Mouse (Mus musculus): ENCODE measurements around the gene Slc16a12. TPM values are rescaled to one million over a fixed set of nuclear protein-coding genes. Genes with fewer than 3 reads are reported as not detected.

Slc16a12 gene
- total RNA-seq, 1 experiment, result 0.13 TPM

DNA sequence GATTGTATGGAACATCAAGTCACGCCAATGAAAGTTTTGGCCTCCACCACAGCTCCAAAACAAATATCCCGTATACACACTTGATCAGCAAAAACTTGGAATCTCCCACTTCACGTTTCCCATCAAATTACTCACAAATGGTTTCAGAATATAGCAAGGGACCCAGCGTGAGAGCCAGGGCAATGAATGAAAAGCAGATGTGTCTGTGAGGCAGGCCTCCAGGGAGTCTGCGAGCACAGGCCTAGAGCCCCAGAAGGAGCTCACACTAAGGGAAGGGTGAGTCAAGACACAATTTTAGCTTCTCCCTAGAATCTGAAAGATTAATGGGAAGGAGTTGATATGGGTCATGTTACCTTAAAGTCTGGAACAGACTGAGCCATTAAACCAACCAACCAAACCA is 15.7 kb downstream of the Slc16a12 start:
- H3K4me1 ChIP-seq (ENCODE audit: control insufficient read depth in 2 of 2, insufficient read depth in 2 of 2, low read length in 2 of 2, poor library complexity in 1 of 2), result no peaks in the 10 kb centered on the region
- in situ Hi-C loops (cut with MboI; ENCODE audit: low sequenced_read_pairs in 2 of 2, unreplicated experiment in 2 of 2), result no loop called here
- no peaks in the 10 kb centered on the region for H3K36me3 ChIP-seq (ENCODE audit: control insufficient read depth, insufficient read depth, low read length, poor library complexity, severe bottlenecking)
- H3K27ac ChIP-seq (ENCODE audit: insufficient read depth, low read depth, low read length, poor library complexity, severe bottlenecking), result no peak overlapping the region
- no peak overlapping the region for H3K9ac ChIP-seq (ENCODE audit: insufficient read depth, low read depth, low read length, poor library complexity, severe bottlenecking)
- no peak for DNase-seq (ENCODE audit: low read depth, low spot score)
- no peaks in the 10 kb centered on the region for H3K9me3 ChIP-seq (ENCODE audit: control insufficient read depth, insufficient read depth, low read depth, low read length)
- no peak overlapping the region for H3K4me3 ChIP-seq (ENCODE audit: insufficient read depth in 1 of 2, low read depth in 1 of 2, low read length in 2 of 2, poor library complexity in 1 of 2, severe bottlenecking in 1 of 2)
- no peak for TF ChIP-seq ZNF384 (IDR thresholded peaks at IDR 0.05; ENCODE audit: low read depth, low read length)
- TF ChIP-seq ZC3H11A (IDR thresholded peaks at IDR 0.05; ENCODE audit: borderline replicate concordance, low read depth, low read length), result no peak
- TF ChIP-seq MAFK (IDR thresholded peaks at IDR 0.05; ENCODE audit: insufficient read depth, low read depth, low read length), result no peak
- TF ChIP-seq HCFC1 (IDR thresholded peaks at IDR 0.05; ENCODE audit: borderline replicate concordance, insufficient read depth, low read length), result no peak
- no peak for TF ChIP-seq CHD2 (IDR thresholded peaks at IDR 0.05; ENCODE audit: low read depth, low read length)

DNA sequence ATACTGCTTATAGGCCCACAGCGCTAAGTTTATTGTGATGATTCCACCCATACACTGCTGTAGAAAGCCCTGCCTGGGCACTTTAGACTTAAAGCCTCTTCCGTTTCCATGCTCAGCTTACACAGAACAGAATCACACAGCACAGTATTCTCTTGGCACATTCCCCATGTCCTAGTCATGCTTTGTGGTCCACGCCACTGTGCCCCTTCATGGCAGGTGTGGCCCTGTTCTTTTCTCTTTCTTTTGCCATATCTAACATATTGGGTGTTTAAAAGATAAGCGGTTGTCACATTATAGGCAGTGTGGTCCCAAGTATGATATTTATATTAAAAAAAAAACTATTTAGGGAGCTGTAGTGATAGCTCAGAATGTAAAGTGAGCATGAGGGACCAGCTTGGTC is 16.5 kb downstream of the Slc16a12 start:
- Histone ChIP-seq H3K4me1 (ENCODE audit: control insufficient read depth in 2 of 2, insufficient read depth in 2 of 2, low read length in 2 of 2, poor library complexity in 1 of 2) (no peaks in the 10 kb centered on the region), H3K9ac (ENCODE audit: insufficient read depth, low read depth, low read length, poor library complexity, severe bottlenecking) (no peak overlapping the region), H3K9me3 (ENCODE audit: control insufficient read depth, insufficient read depth, low read depth, low read length) (no peaks in the 10 kb centered on the region), H3K36me3 (ENCODE audit: control insufficient read depth, insufficient read depth, low read length, poor library complexity, severe bottlenecking) (no peaks in the 10 kb centered on the region), H3K27ac (ENCODE audit: insufficient read depth, low read depth, low read length, poor library complexity, severe bottlenecking) (no peak overlapping the region), H3K4me3 (ENCODE audit: insufficient read depth in 1 of 2, low read depth in 1 of 2, low read length in 2 of 2, poor library complexity in 1 of 2, severe bottlenecking in 1 of 2) (no peak overlapping the region)
- DNase-seq (ENCODE audit: low read depth, low spot score), result no peak
- in situ Hi-C loops (cut with MboI; ENCODE audit: low sequenced_read_pairs in 2 of 2, unreplicated experiment in 2 of 2), result no loop called here
- TF ChIP-seq ZNF384 (IDR thresholded peaks at IDR 0.05; ENCODE audit: low read depth, low read length), result no peak

DNA sequence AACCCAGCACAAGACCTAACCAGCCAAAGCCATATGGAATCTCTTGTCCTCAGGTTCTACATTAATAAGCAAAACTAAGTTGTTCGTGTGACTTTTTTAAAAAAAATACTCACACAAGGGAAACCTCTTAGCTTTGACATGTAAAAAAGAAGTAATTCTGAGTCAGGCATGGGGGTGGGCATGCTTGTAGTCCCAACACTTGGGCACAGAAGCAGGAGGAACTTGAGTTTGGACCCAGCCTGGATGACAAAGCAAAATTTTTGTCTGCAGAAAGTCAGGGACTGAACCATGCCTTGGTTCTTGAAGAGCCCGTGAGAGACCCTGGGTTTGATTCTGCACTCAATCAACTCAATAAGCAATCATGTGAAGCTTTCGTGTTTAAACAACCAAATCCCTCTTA is 17.6 kb downstream of the Slc16a12 start:
- in situ Hi-C loops (cut with MboI; ENCODE audit: low sequenced_read_pairs in 2 of 2, unreplicated experiment in 2 of 2), result no loop called here
- H3K27ac ChIP-seq (ENCODE audit: insufficient read depth, low read depth, low read length, poor library complexity, severe bottlenecking), result no peak overlapping the region
- H3K4me1 ChIP-seq (ENCODE audit: control insufficient read depth in 2 of 2, insufficient read depth in 2 of 2, low read length in 2 of 2, poor library complexity in 1 of 2), result no peaks in the 10 kb centered on the region
- DNase-seq (ENCODE audit: low read depth, low spot score), result no peak
- no peak overlapping the region for H3K4me3 ChIP-seq (ENCODE audit: insufficient read depth in 1 of 2, low read depth in 1 of 2, low read length in 2 of 2, poor library complexity in 1 of 2, severe bottlenecking in 1 of 2)
- H3K9ac ChIP-seq (ENCODE audit: insufficient read depth, low read depth, low read length, poor library complexity, severe bottlenecking), result no peak overlapping the region
- H3K36me3 ChIP-seq (ENCODE audit: control insufficient read depth, insufficient read depth, low read length, poor library complexity, severe bottlenecking), result no peaks in the 10 kb centered on the region
- TF ChIP-seq CHD2 (IDR thresholded peaks at IDR 0.05; ENCODE audit: low read depth, low read length), result no peak
- no peak for TF ChIP-seq HCFC1 (IDR thresholded peaks at IDR 0.05; ENCODE audit: borderline replicate concordance, insufficient read depth, low read length)
- no peak for TF ChIP-seq ZC3H11A (IDR thresholded peaks at IDR 0.05; ENCODE audit: borderline replicate concordance, low read depth, low read length)
- no peak for TF ChIP-seq MAFK (IDR thresholded peaks at IDR 0.05; ENCODE audit: insufficient read depth, low read depth, low read length)
- no peak for TF ChIP-seq ZNF384 (IDR thresholded peaks at IDR 0.05; ENCODE audit: low read depth, low read length)
- H3K9me3 ChIP-seq (ENCODE audit: control insufficient read depth, insufficient read depth, low read depth, low read length), result no peaks in the 10 kb centered on the region

GRCm38 (mm10) chr19:34726254-34726962 is 20.7 kb downstream of the Slc16a12 start:
- Histone ChIP-seq H3K36me3 (ENCODE audit: control insufficient read depth, insufficient read depth, low read length, poor library complexity, severe bottlenecking) (no peaks in the 10 kb centered on the region), H3K4me3 (ENCODE audit: insufficient read depth in 1 of 2, low read depth in 1 of 2, low read length in 2 of 2, poor library complexity in 1 of 2, severe bottlenecking in 1 of 2) (no peak overlapping the region), H3K9me3 (ENCODE audit: control insufficient read depth, insufficient read depth, low read depth, low read length) (no peaks in the 10 kb centered on the region), H3K9ac (ENCODE audit: insufficient read depth, low read depth, low read length, poor library complexity, severe bottlenecking) (no peak overlapping the region), H3K27ac (ENCODE audit: insufficient read depth, low read depth, low read length, poor library complexity, severe bottlenecking) (no peak overlapping the region), H3K4me1 (ENCODE audit: control insufficient read depth in 2 of 2, insufficient read depth in 2 of 2, low read length in 2 of 2, poor library complexity in 1 of 2) (no peaks in the 10 kb centered on the region)
- in situ Hi-C loops (cut with MboI; ENCODE audit: low sequenced_read_pairs in 2 of 2, unreplicated experiment in 2 of 2), result no loop called here
- TF ChIP-seq HCFC1 (IDR thresholded peaks at IDR 0.05; ENCODE audit: borderline replicate concordance, insufficient read depth, low read length) (no peak), MAFK (IDR thresholded peaks at IDR 0.05; ENCODE audit: insufficient read depth, low read depth, low read length) (no peak), CHD2 (IDR thresholded peaks at IDR 0.05; ENCODE audit: low read depth, low read length) (no peak), ZC3H11A (IDR thresholded peaks at IDR 0.05; ENCODE audit: borderline replicate concordance, low read depth, low read length) (no peak), ZNF384 (IDR thresholded peaks at IDR 0.05; ENCODE audit: low read depth, low read length) (no peak)
- DNase-seq (ENCODE audit: low read depth, low spot score), result no peak

DNA sequence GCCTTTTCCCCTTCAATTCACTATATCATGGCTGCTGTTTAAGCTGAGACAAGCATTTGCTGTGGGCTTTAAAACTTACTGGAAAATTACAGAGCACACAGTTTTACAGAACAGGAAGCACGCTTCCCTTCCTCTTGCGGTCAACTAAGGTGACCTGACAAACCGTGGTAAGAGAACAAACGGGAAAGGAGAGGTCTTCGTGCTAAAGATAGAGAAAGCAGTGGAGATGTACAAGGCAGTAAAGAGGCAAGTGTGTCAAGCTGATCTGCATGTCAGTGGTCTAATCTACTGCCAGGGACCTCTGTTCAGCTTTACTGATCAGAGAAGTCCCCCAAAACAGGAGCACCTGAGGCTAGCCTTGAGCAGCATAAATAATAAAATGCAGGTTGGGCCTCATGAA is 21.7 kb downstream of the Slc16a12 start:
- Histone ChIP-seq H3K9me3 (ENCODE audit: control insufficient read depth, insufficient read depth, low read depth, low read length) (no peaks in the 10 kb centered on the region), H3K27ac (ENCODE audit: insufficient read depth, low read depth, low read length, poor library complexity, severe bottlenecking) (no peak overlapping the region), H3K36me3 (ENCODE audit: control insufficient read depth, insufficient read depth, low read length, poor library complexity, severe bottlenecking) (no peaks in the 10 kb centered on the region), H3K4me1 (ENCODE audit: control insufficient read depth in 2 of 2, insufficient read depth in 2 of 2, low read length in 2 of 2, poor library complexity in 1 of 2) (no peaks in the 10 kb centered on the region), H3K9ac (ENCODE audit: insufficient read depth, low read depth, low read length, poor library complexity, severe bottlenecking) (no peak overlapping the region), H3K4me3 (ENCODE audit: insufficient read depth in 1 of 2, low read depth in 1 of 2, low read length in 2 of 2, poor library complexity in 1 of 2, severe bottlenecking in 1 of 2) (no peak overlapping the region)
- no peak for DNase-seq (ENCODE audit: low read depth, low spot score)
- in situ Hi-C loops (cut with MboI; ENCODE audit: low sequenced_read_pairs in 2 of 2, unreplicated experiment in 2 of 2), result no loop called here
- TF ChIP-seq HCFC1 (IDR thresholded peaks at IDR 0.05; ENCODE audit: borderline replicate concordance, insufficient read depth, low read length) (no peak), ZNF384 (IDR thresholded peaks at IDR 0.05; ENCODE audit: low read depth, low read length) (no peak), ZC3H11A (IDR thresholded peaks at IDR 0.05; ENCODE audit: borderline replicate concordance, low read depth, low read length) (no peak), CHD2 (IDR thresholded peaks at IDR 0.05; ENCODE audit: low read depth, low read length) (no peak), MAFK (IDR thresholded peaks at IDR 0.05; ENCODE audit: insufficient read depth, low read depth, low read length) (no peak)

Measured in ES-E14 (cell line).